Mouse (Mus musculus): ENCODE results near the gene Il10ra. TPM values are rescaled to one million over a fixed set of nuclear protein-coding genes. Genes with fewer than 3 reads are reported as not detected.

Il10ra gene
- polyA plus RNA-seq, 1 experiment: 32.8 TPM

DNA sequence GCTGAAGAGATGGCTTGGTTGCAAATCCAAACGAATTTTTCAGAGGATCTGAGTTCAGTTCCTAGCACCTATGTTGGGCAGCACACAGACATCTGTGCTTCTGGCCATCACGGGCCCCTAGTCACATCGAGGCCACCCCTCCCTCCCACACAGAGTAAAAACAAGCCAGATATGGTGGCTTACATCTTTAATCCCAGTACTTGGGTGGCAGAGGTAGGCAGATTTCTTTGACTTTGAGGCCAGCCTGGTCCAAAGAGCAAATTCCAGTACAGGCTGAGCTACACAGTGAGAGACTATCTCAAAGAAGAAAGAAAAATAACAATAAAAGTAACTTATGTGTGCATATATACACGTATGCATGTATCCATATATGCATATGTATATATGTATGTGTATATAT, 62.8 kb downstream of the Il10ra start:
- Histone ChIP-seq H3K4me1 (ENCODE audit: control insufficient read depth, insufficient read depth, low read length) (peaks cover 4% of the 10 kb centered on the region), H3K27ac (ENCODE audit: control insufficient read depth, insufficient read depth, low read depth, low read length, poor library complexity) (no peak overlapping the region), H3K4me3 (replicated peaks; ENCODE audit: control insufficient read depth, low read depth, low read length) (no peak overlapping the region)
- 62% methylated on average over 4 of the region's 4 CpGs for WGBS
- no peak for TF ChIP-seq POLR2A (IDR thresholded peaks at IDR 0.05; ENCODE audit: borderline replicate concordance, control insufficient read depth, low read depth, low read length)
- TF ChIP-seq CTCF (IDR thresholded peaks at IDR 0.05; ENCODE audit: control insufficient read depth, insufficient read depth, low read length): no peak

DNA sequence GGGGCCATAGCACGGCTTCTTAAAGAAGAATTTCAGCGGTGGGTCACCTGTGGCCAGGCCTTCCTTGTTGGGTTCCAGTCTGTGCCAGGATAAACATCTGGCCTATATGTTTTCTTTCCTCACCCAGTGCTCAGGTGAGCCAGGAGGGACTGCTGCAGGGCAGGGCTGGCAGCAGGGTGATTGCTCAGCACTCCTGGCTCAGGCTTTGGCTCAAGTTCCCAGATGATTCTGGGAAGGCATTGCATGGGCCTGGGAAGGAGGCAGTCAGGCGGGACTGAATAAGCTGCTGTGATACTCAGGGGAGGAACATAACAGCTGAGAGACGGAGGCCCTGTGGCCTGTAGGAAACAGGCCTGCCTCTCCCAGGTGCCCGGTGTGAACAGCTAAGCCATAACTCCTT, 63.8 kb downstream of the Il10ra start:
- H3K4me1 ChIP-seq (ENCODE audit: control insufficient read depth, insufficient read depth, low read length): peaks cover 8% of the 10 kb centered on the region
- no peak overlapping the region for H3K27ac ChIP-seq (ENCODE audit: control insufficient read depth, insufficient read depth, low read depth, low read length, poor library complexity)
- 46% methylated on average over 5 of the region's 5 CpGs for WGBS
- no peak overlapping the region for H3K4me3 ChIP-seq (replicated peaks; ENCODE audit: control insufficient read depth, low read depth, low read length)
- TF ChIP-seq CTCF (IDR thresholded peaks at IDR 0.05; ENCODE audit: control insufficient read depth, insufficient read depth, low read length) (no peak), POLR2A (IDR thresholded peaks at IDR 0.05; ENCODE audit: borderline replicate concordance, control insufficient read depth, low read depth, low read length) (no peak)

Other genes with a start within 250 kb of the Il10ra start
- 2.2 TPM in 1 of 2 replicates, not detected in the other for gene Mpzl2, start 229.3 kb downstream of the Il10ra start, polyA plus RNA-seq (2011; ENCODE audit: insufficient read depth, insufficient read length, low replicate concordance, missing spikeins)
- gene Mpzl3, start 214.0 kb downstream of the Il10ra start, polyA plus RNA-seq (2011; ENCODE audit: insufficient read depth, insufficient read length, low replicate concordance, missing spikeins): 3.2 and 3.8 TPM in 2 replicates
- 7.6 and 25.9 TPM in 2 replicates for gene Jaml, start 190.0 kb downstream of the Il10ra start, polyA plus RNA-seq (2011; ENCODE audit: insufficient read depth, insufficient read length, low replicate concordance, missing spikeins)
- 0.37 and 0.41 TPM in 2 replicates for gene Scn2b, start 151.4 kb downstream of the Il10ra start, polyA plus RNA-seq (2011; ENCODE audit: insufficient read depth, insufficient read length, low replicate concordance, missing spikeins)
- gene Scn4b, start 130.8 kb downstream of the Il10ra start, polyA plus RNA-seq (2011; ENCODE audit: insufficient read depth, insufficient read length, low replicate concordance, missing spikeins): 0.60 TPM in 1 of 2 replicates, not detected in the other
- not detected in 2 replicates for gene BC049352, start 87.1 kb downstream of the Il10ra start, polyA plus RNA-seq (2011; ENCODE audit: insufficient read depth, insufficient read length, low replicate concordance, missing spikeins)
- gene Tmprss4, start 65.1 kb downstream of the Il10ra start, polyA plus RNA-seq (2011; ENCODE audit: insufficient read depth, insufficient read length, low replicate concordance, missing spikeins): not detected in 2 replicates
- 0.59 and 1.5 TPM in 2 replicates for gene Tmprss13, start 50.0 kb upstream of the Il10ra start, polyA plus RNA-seq (2011; ENCODE audit: insufficient read depth, insufficient read length, low replicate concordance, missing spikeins)
- 0.85 TPM in 1 of 2 replicates, not detected in the other for gene Fxyd6, start 101.0 kb upstream of the Il10ra start, polyA plus RNA-seq (2011; ENCODE audit: insufficient read depth, insufficient read length, low replicate concordance, missing spikeins)
- gene Fxyd2, start 130.5 kb upstream of the Il10ra start, polyA plus RNA-seq (2011; ENCODE audit: insufficient read depth, insufficient read length, low replicate concordance, missing spikeins): 10.6 TPM in 1 of 2 replicates, not detected in the other
- not detected in 2 replicates for gene Dscaml1, start 157.5 kb upstream of the Il10ra start, polyA plus RNA-seq (2011; ENCODE audit: insufficient read depth, insufficient read length, low replicate concordance, missing spikeins)